Mouse (Mus musculus) thymus, adult 2 months (tissue): ENCODE results near the gene Tenm4.

Source experiments
- CTCF ChIP-seq: fragments of 200-500 bp; IDR thresholded peaks from 2 replicates; pipeline ENCODE4 v1.5.1; 2012; ENCODE audit warnings: mild to moderate bottlenecking, control low read depth, low read length, moderate library complexity, borderline replicate concordance; ENCODE audit not compliant: control insufficient read depth, poor library complexity, insufficient read depth; ENCODE audit errors: extremely low read depth
- POLR2A ChIP-seq: fragments of 200-500 bp; IDR thresholded peaks from 2 replicates; pipeline ENCODE4 v1.6.1; 2012; ENCODE audit warnings: mild to moderate bottlenecking, low read length, control low read depth, moderate library complexity; ENCODE audit not compliant: control insufficient read depth, poor library complexity, insufficient read depth; ENCODE audit errors: extremely low read depth

DNA sequence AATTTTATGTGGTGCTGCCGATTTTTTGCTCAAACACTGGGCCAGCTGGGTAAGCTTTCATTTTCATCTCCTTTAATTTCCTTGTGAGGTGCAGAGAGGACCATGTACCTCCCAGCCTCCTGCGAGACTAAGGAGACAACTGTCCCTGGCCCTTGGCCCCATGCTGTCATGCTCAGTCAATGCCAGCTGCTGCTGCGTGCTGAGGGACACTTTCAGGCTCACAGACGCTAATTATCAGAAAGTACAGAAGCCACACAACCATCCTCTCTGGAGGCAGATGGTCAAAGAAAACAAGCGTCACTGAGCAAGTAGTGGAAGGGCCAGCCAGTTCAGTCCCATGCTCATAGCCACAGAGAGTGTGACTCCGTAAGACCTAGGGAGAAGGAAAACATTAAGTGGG is 287.9 kb downstream of the Tenm4 start:
- no peak for TF ChIP-seq CTCF
- TF ChIP-seq POLR2A = no peak
